Mouse (Mus musculus) kidney, embryonic 14.5 days (tissue): ENCODE results near the gene Wdr66. TPM values are rescaled to one million over a fixed set of nuclear protein-coding genes. Genes with fewer than 3 reads are reported as not detected.
A peak's percentile ranks its signal among the peaks of the same experiment; 100 is the strongest.

Experiments
- ATAC-seq: fragments of 200-750 bp; cut with Nextera tagmentation; 2 replicates; pipeline ENCODE4 v1.8.0; 2017; ENCODE audit warnings: moderate number of reproducible peaks, mild to moderate bottlenecking, moderate TSS enrichment, moderate library complexity; ENCODE audit not compliant: low FRiP score, low TSS enrichment
- H3K27ac ChIP-seq: fragments of 300-500 bp; sonication (generic); 2 replicates; pipeline ENCODE4 v1.5.1; 2014; ENCODE audit warnings: low read depth, mild to moderate bottlenecking, low read length, moderate library complexity, mixed read lengths
- H3K27me3 ChIP-seq: fragments of 300-500 bp; sonication (generic); 2 replicates; pipeline ENCODE4 v1.6.1; 2014; ENCODE audit warnings: mild to moderate bottlenecking, low read length; ENCODE audit not compliant: control insufficient read depth, insufficient read depth
- H3K36me3 ChIP-seq: fragments of 300-500 bp; sonication (generic); 2 replicates; pipeline ENCODE4 v1.6.1; 2014; ENCODE audit warnings: low read length, mixed read lengths; ENCODE audit not compliant: control insufficient read depth, insufficient read depth
- H3K4me1 ChIP-seq: fragments of 300-500 bp; sonication (generic); 2 replicates; pipeline ENCODE4 v1.6.1; 2014; ENCODE audit warnings: low read length, mixed read lengths; ENCODE audit not compliant: control insufficient read depth, insufficient read depth
- H3K4me2 ChIP-seq: fragments of 300-500 bp; sonication (generic); replicated peaks from 2 replicates; pipeline ENCODE4 v1.6.1; 2014; ENCODE audit warnings: low read depth, mild to moderate bottlenecking, low read length
- H3K4me3 ChIP-seq: fragments of 300-500 bp; sonication (generic); 2 replicates; pipeline ENCODE4 v1.5.1; 2014; ENCODE audit warnings: mild to moderate bottlenecking, low read length
- H3K9ac ChIP-seq: fragments of 300-500 bp; sonication (generic); 2 replicates; pipeline ENCODE4 v1.6.1; 2014; ENCODE audit warnings: low read depth, mild to moderate bottlenecking, low read length, moderate library complexity
- H3K9me3 ChIP-seq: fragments of 300-500 bp; sonication (generic); 2 replicates; pipeline ENCODE4 v1.6.1; 2016; ENCODE audit warnings: low read length; ENCODE audit not compliant: control insufficient read depth
- WGBS: fragments of 180-500 bp; shearing (Covaris S2); extraction: QIAGEN DNeasy Blood & Tissue Kit; methylation state at CpG from one replicate; pipeline ENCODE4 v1.1.7; 2014; 5-methylcytosine and 5-hydroxymethylcytosine counted together
- polyA plus RNA-seq: library from polyadenylated mRNA; unstranded; fragments of >200 nt; fragmentation: Nextera tagmentation; extraction: Ambion mirVana; gene quantifications from 2 replicates; pipeline ENCODE4 v1.2.1, GENCODE M21; 2014

Wdr66 gene
- polyA plus RNA-seq, 1 experiment from 2014 or later, result 2.7 TPM

GRCm38 (mm10) chr5:123357253-123357652, 105.4 kb downstream of the Wdr66 start:
- WGBS, result 87% methylated on average over 4 of the region's 4 CpGs
- Histone ChIP-seq H3K9me3 (no peaks in the 10 kb centered on the region), H3K4me2 (no peak overlapping the region), H3K36me3 (peaks cover 86% of the 10 kb centered on the region), H3K27me3 (no peaks in the 10 kb centered on the region), H3K27ac (no peak overlapping the region), H3K9ac (no peak overlapping the region), H3K4me3 (no peak overlapping the region), H3K4me1 (no peaks in the 10 kb centered on the region)
- ATAC-seq, result no peak

DNA sequence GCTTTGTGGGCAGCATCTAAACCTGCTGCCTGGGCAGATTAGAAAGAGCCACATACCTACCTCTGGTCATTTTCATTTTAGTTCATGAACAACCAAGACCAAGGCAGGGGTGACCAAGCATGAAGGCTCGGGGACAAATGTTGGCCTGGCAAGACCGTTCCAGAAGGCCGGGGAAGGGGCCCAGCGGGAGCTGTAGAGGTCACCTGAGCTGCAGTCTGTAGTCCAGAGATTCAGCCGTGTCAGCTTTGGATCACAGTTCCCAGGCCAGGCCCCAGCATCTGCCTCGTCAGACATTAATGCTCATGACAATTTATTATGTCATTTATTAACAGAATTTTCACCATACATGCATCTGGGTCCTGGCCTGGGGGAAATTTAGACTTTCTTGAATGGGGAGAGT, 107.5 kb downstream of the Wdr66 start:
- Histone ChIP-seq H3K9ac (no peak overlapping the region), H3K4me3 (no peak overlapping the region), H3K36me3 (peaks cover 96% of the 10 kb centered on the region), H3K27ac (peak overlapping the region; percentile 12; the same call in 1 of the 2 replicates), H3K4me2 (no peak overlapping the region), H3K27me3 (no peaks in the 10 kb centered on the region), H3K4me1 (no peaks in the 10 kb centered on the region), H3K9me3 (no peaks in the 10 kb centered on the region)
- WGBS, result 62% methylated on average over 6 of the region's 6 CpGs
- ATAC-seq, result peak; percentile 56; the same call in 1 of the 2 replicates

GRCm38 (mm10) chr5:123362911-123363310, 111.0 kb downstream of the Wdr66 start:
- no peak for ATAC-seq
- Histone ChIP-seq H3K4me2 (no peak overlapping the region), H3K4me3 (no peak overlapping the region), H3K9me3 (no peaks in the 10 kb centered on the region), H3K4me1 (no peaks in the 10 kb centered on the region), H3K36me3 (peaks cover 84% of the 10 kb centered on the region), H3K27me3 (no peaks in the 10 kb centered on the region), H3K9ac (no peak overlapping the region), H3K27ac (no peak overlapping the region)
- 86% methylated on average over 4 of the region's 4 CpGs for WGBS

DNA sequence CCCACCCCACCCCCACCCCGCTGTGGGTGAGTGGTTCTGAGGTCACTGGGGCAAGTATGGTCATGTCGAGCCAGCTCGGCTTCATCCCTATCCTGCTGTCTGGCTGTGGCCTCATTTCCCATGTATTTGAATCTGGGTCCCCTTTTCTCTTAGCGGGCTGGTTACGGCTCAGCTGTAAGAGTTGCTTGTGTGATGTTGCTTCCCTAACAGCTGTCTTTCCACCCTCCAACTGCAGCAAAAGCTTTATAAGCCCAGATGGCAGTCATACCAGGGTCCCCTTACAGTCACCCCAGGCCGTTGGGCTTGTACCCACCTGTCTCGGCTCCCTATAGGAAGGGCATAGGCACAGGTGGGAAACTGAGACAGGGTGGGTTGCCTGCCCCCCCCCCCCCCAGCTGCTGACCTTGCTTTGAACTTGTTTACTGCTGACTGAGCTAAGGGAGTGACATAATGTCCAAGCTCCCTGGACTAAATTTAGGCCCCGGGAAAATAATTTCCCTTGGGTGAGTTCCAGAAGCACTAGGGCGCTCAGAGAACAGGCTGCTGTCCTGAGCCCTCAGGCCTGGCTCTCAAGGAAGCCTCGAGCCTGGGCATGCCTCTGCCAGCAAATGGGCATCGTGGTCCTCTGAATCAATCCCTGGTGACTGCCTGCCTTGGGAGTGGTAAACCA, 112.5 kb downstream of the Wdr66 start:
- H3K36me3 ChIP-seq, result peaks cover 74% of the 10 kb centered on the region
- ATAC-seq, result no peak
- no peaks in the 10 kb centered on the region for H3K4me1 ChIP-seq
- H3K9ac ChIP-seq, result no peak overlapping the region
- H3K27ac ChIP-seq, result no peak overlapping the region
- no peaks in the 10 kb centered on the region for H3K9me3 ChIP-seq
- no peak overlapping the region for H3K4me3 ChIP-seq
- H3K27me3 ChIP-seq, result no peaks in the 10 kb centered on the region
- no peak overlapping the region for H3K4me2 ChIP-seq
- WGBS, result 86% methylated on average over 11 of the region's 11 CpGs

DNA sequence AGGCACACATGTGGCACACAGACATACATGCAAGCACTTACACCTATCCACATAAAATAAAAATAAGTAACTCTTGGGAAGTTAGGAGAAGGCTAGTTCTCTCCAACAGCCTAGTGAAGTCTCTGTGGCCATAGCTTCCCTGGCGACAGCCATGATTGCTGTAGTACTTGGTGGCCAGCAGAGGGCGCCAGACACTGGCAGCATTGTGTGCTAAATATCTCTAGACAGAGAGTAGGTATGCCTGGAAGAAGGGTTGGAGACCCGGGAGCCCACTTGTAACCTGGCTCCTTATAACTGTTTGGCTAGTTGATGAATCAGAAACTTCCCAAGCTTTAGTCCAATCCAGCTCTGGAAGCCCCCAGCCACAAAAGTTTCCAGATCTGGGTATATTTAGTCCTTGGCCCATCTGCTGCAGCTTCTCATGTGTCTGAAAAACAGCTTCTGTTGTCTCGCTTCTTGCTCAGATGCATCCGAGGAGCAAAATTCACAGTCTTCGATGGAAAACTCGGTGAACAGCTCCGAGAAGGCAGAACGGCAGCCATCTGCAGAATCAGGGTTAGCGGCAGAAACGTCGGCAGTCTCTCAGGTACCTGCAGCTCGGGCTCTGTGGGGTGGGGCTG, 117.1 kb downstream of the Wdr66 start:
- H3K9ac ChIP-seq, result no peak overlapping the region
- no peak overlapping the region for H3K4me3 ChIP-seq
- H3K36me3 ChIP-seq, result peaks cover 75% of the 10 kb centered on the region
- no peak overlapping the region for H3K27ac ChIP-seq
- H3K27me3 ChIP-seq, result no peaks in the 10 kb centered on the region
- H3K4me1 ChIP-seq, result no peaks in the 10 kb centered on the region
- ATAC-seq, result no peak
- H3K4me2 ChIP-seq, result no peak overlapping the region
- 81% methylated on average over 13 of the region's 13 CpGs for WGBS
- no peaks in the 10 kb centered on the region for H3K9me3 ChIP-seq

- ATAC-seq, result no peak
These were observed 118.1 kb downstream of the Wdr66 start for GRCm38 (mm10) chr5:123370049-123370448.

GRCm38 (mm10) chr5:123375262-123375661, 123.4 kb downstream of the Wdr66 start:
- Histone ChIP-seq H3K27ac (no peak overlapping the region), H3K9me3 (no peaks in the 10 kb centered on the region), H3K4me2 (no peak overlapping the region), H3K27me3 (no peaks in the 10 kb centered on the region), H3K36me3 (peaks cover 44% of the 10 kb centered on the region), H3K9ac (no peak overlapping the region), H3K4me3 (no peak overlapping the region), H3K4me1 (peaks cover 19% of the 10 kb centered on the region)
- 89% methylated on average over 10 of the region's 10 CpGs for WGBS
- no peak for ATAC-seq

More at GRCm38 (mm10) chr5:123370049-123370448, 118.1 kb downstream of the Wdr66 start:
- no peaks in the 10 kb centered on the region for H3K4me1 ChIP-seq
- peaks cover 70% of the 10 kb centered on the region for H3K36me3 ChIP-seq
- no peak overlapping the region for H3K4me3 ChIP-seq
- H3K9ac ChIP-seq, result no peak overlapping the region
- no peaks in the 10 kb centered on the region for H3K9me3 ChIP-seq
- no peak overlapping the region for H3K4me2 ChIP-seq
- no peak overlapping the region for H3K27ac ChIP-seq
- H3K27me3 ChIP-seq, result no peaks in the 10 kb centered on the region
- 91% methylated on average over 5 of the region's 5 CpGs for WGBS

- Histone ChIP-seq H3K9ac (no peak overlapping the region), H3K27ac (no peak overlapping the region), H3K4me3 (no peak overlapping the region), H3K4me2 (no peak overlapping the region), H3K4me1 (peaks cover 19% of the 10 kb centered on the region), H3K36me3 (peaks cover 37% of the 10 kb centered on the region), H3K9me3 (no peaks in the 10 kb centered on the region), H3K27me3 (no peaks in the 10 kb centered on the region)
- WGBS, result 92% methylated on average over 6 of the region's 6 CpGs
- ATAC-seq, result no peak
These were observed 124.0 kb downstream of the Wdr66 start for GRCm38 (mm10) chr5:123375793-123376452.

- Histone ChIP-seq H3K4me1 (peaks cover 19% of the 10 kb centered on the region), H3K27ac (no peak overlapping the region), H3K36me3 (peaks cover 31% of the 10 kb centered on the region), H3K4me3 (no peak overlapping the region), H3K4me2 (no peak overlapping the region), H3K9ac (no peak overlapping the region), H3K27me3 (no peaks in the 10 kb centered on the region), H3K9me3 (no peaks in the 10 kb centered on the region)
- no peak; the same call in 1 of the 2 replicates for ATAC-seq
- 37% methylated on average over 10 of the region's 10 CpGs for WGBS
These were observed 124.7 kb downstream of the Wdr66 start for GRCm38 (mm10) chr5:123376569-123376968.
